Mouse (Mus musculus): ENCODE results near the gene Mrpl47. TPM values are rescaled to one million over a fixed set of nuclear protein-coding genes. Genes with fewer than 3 reads are reported as not detected.

Mrpl47 gene
- polyA plus RNA-seq, 1 experiment from 2014 or later, result 35.7 TPM

GRCm38 (mm10) chr3:32695583-32695980 lies 41.8 kb downstream of the Mrpl47 start:
- H3K4me1 ChIP-seq (ENCODE audit: control insufficient read depth, insufficient read depth, low read length), result no peaks in the 10 kb centered on the region
- no peak overlapping the region for H3K4me3 ChIP-seq (ENCODE audit: low read length)
- WGBS, result 91% methylated on average over 4 of the region's 4 CpGs
- H3K4me2 ChIP-seq (replicated peaks; ENCODE audit: low read depth, low read length), result no peak overlapping the region
- no peaks in the 10 kb centered on the region for H3K36me3 ChIP-seq (ENCODE audit: control insufficient read depth, insufficient read depth, low read length)
- H3K27ac ChIP-seq (ENCODE audit: low read depth, low read length), result no peak overlapping the region
- ATAC-seq (ENCODE audit: low FRiP score, low TSS enrichment), result no peak
- H3K27me3 ChIP-seq (ENCODE audit: control insufficient read depth, insufficient read depth, low read length), result no peaks in the 10 kb centered on the region
- no peaks in the 10 kb centered on the region for H3K9me3 ChIP-seq (ENCODE audit: control insufficient read depth, low read length)
- H3K9ac ChIP-seq (ENCODE audit: low read depth, low read length), result no peak overlapping the region

GRCm38 (mm10) chr3:32694737-32695582 lies 42.4 kb downstream of the Mrpl47 start:
- Histone ChIP-seq H3K4me3 (ENCODE audit: low read length) (no peak overlapping the region), H3K4me2 (replicated peaks; ENCODE audit: low read depth, low read length) (no peak overlapping the region)
- no peak for ATAC-seq (ENCODE audit: low FRiP score, low TSS enrichment)

GRCm38 (mm10) chr3:32694211-32694610 lies 43.2 kb downstream of the Mrpl47 start:
- no peak overlapping the region for H3K4me2 ChIP-seq (replicated peaks; ENCODE audit: low read depth, low read length)
- H3K4me3 ChIP-seq (ENCODE audit: low read length), result no peak overlapping the region
- WGBS, result 76% methylated on average over 5 of the region's 5 CpGs
- no peaks in the 10 kb centered on the region for H3K9me3 ChIP-seq (ENCODE audit: control insufficient read depth, low read length)
- H3K4me1 ChIP-seq (ENCODE audit: control insufficient read depth, insufficient read depth, low read length), result no peaks in the 10 kb centered on the region
- H3K36me3 ChIP-seq (ENCODE audit: control insufficient read depth, insufficient read depth, low read length), result no peaks in the 10 kb centered on the region
- no peak overlapping the region for H3K9ac ChIP-seq (ENCODE audit: low read depth, low read length)
- no peaks in the 10 kb centered on the region for H3K27me3 ChIP-seq (ENCODE audit: control insufficient read depth, insufficient read depth, low read length)
- H3K27ac ChIP-seq (ENCODE audit: low read depth, low read length), result no peak overlapping the region
- ATAC-seq (ENCODE audit: low FRiP score, low TSS enrichment), result no peak

More at GRCm38 (mm10) chr3:32694737-32695582, 42.4 kb downstream of the Mrpl47 start:
- no peaks in the 10 kb centered on the region for H3K36me3 ChIP-seq (ENCODE audit: control insufficient read depth, insufficient read depth, low read length)
- no peaks in the 10 kb centered on the region for H3K4me1 ChIP-seq (ENCODE audit: control insufficient read depth, insufficient read depth, low read length)
- no peaks in the 10 kb centered on the region for H3K27me3 ChIP-seq (ENCODE audit: control insufficient read depth, insufficient read depth, low read length)
- H3K9ac ChIP-seq (ENCODE audit: low read depth, low read length), result no peak overlapping the region
- no peaks in the 10 kb centered on the region for H3K9me3 ChIP-seq (ENCODE audit: control insufficient read depth, low read length)
- 56% methylated on average over 12 of the region's 12 CpGs for WGBS
- no peak overlapping the region for H3K27ac ChIP-seq (ENCODE audit: low read depth, low read length)

- Histone ChIP-seq H3K4me3 (ENCODE audit: low read length) (no peak overlapping the region), H3K4me1 (ENCODE audit: control insufficient read depth, insufficient read depth, low read length) (no peaks in the 10 kb centered on the region), H3K9me3 (ENCODE audit: control insufficient read depth, low read length) (no peaks in the 10 kb centered on the region), H3K36me3 (ENCODE audit: control insufficient read depth, insufficient read depth, low read length) (no peaks in the 10 kb centered on the region), H3K4me2 (replicated peaks; ENCODE audit: low read depth, low read length) (no peak overlapping the region), H3K27ac (ENCODE audit: low read depth, low read length) (no peak overlapping the region), H3K9ac (ENCODE audit: low read depth, low read length) (no peak overlapping the region), H3K27me3 (ENCODE audit: control insufficient read depth, insufficient read depth, low read length) (no peaks in the 10 kb centered on the region)
- WGBS, result 80% methylated on average over 5 of the region's 5 CpGs
- ATAC-seq (ENCODE audit: low FRiP score, low TSS enrichment), result no peak
These were observed 45.6 kb downstream of the Mrpl47 start for GRCm38 (mm10) chr3:32691841-32692240.

GRCm38 (mm10) chr3:32690901-32691300 lies 46.5 kb downstream of the Mrpl47 start:
- WGBS, result 76% methylated on average over 1 of the region's 1 CpGs
- no peaks in the 10 kb centered on the region for H3K9me3 ChIP-seq (ENCODE audit: control insufficient read depth, low read length)
- H3K27ac ChIP-seq (ENCODE audit: low read depth, low read length), result no peak overlapping the region
- no peaks in the 10 kb centered on the region for H3K36me3 ChIP-seq (ENCODE audit: control insufficient read depth, insufficient read depth, low read length)
- H3K9ac ChIP-seq (ENCODE audit: low read depth, low read length), result no peak overlapping the region
- no peak for ATAC-seq (ENCODE audit: low FRiP score, low TSS enrichment)
- H3K4me3 ChIP-seq (ENCODE audit: low read length), result no peak overlapping the region
- no peak overlapping the region for H3K4me2 ChIP-seq (replicated peaks; ENCODE audit: low read depth, low read length)
- H3K27me3 ChIP-seq (ENCODE audit: control insufficient read depth, insufficient read depth, low read length), result no peaks in the 10 kb centered on the region
- H3K4me1 ChIP-seq (ENCODE audit: control insufficient read depth, insufficient read depth, low read length), result no peaks in the 10 kb centered on the region

GRCm38 (mm10) chr3:32690008-32690407 lies 47.4 kb downstream of the Mrpl47 start:
- H3K9ac ChIP-seq (ENCODE audit: low read depth, low read length), result no peak overlapping the region
- H3K4me3 ChIP-seq (ENCODE audit: low read length), result no peak overlapping the region
- no peaks in the 10 kb centered on the region for H3K27me3 ChIP-seq (ENCODE audit: control insufficient read depth, insufficient read depth, low read length)
- no peak for ATAC-seq (ENCODE audit: low FRiP score, low TSS enrichment)
- no peaks in the 10 kb centered on the region for H3K4me1 ChIP-seq (ENCODE audit: control insufficient read depth, insufficient read depth, low read length)
- H3K9me3 ChIP-seq (ENCODE audit: control insufficient read depth, low read length), result no peaks in the 10 kb centered on the region
- no peak overlapping the region for H3K27ac ChIP-seq (ENCODE audit: low read depth, low read length)
- WGBS, result 85% methylated on average over 3 of the region's 3 CpGs
- H3K36me3 ChIP-seq (ENCODE audit: control insufficient read depth, insufficient read depth, low read length), result no peaks in the 10 kb centered on the region
- no peak overlapping the region for H3K4me2 ChIP-seq (replicated peaks; ENCODE audit: low read depth, low read length)

- H3K36me3 ChIP-seq (ENCODE audit: control insufficient read depth, insufficient read depth, low read length), result no peaks in the 10 kb centered on the region
- ATAC-seq (ENCODE audit: low FRiP score, low TSS enrichment), result no peak
- H3K27ac ChIP-seq (ENCODE audit: low read depth, low read length), result no peak overlapping the region
- no peak overlapping the region for H3K4me3 ChIP-seq (ENCODE audit: low read length)
- H3K4me1 ChIP-seq (ENCODE audit: control insufficient read depth, insufficient read depth, low read length), result no peaks in the 10 kb centered on the region
- H3K9ac ChIP-seq (ENCODE audit: low read depth, low read length), result no peak overlapping the region
- 88% methylated on average over 9 of the region's 9 CpGs for WGBS
- no peaks in the 10 kb centered on the region for H3K27me3 ChIP-seq (ENCODE audit: control insufficient read depth, insufficient read depth, low read length)
- no peaks in the 10 kb centered on the region for H3K9me3 ChIP-seq (ENCODE audit: control insufficient read depth, low read length)
- H3K4me2 ChIP-seq (replicated peaks; ENCODE audit: low read depth, low read length), result no peak overlapping the region
These were observed 47.8 kb downstream of the Mrpl47 start for GRCm38 (mm10) chr3:32689567-32689999.

- Histone ChIP-seq H3K4me1 (ENCODE audit: control insufficient read depth, insufficient read depth, low read length) (no peaks in the 10 kb centered on the region), H3K27ac (ENCODE audit: low read depth, low read length) (no peak overlapping the region), H3K4me3 (ENCODE audit: low read length) (no peak overlapping the region), H3K4me2 (replicated peaks; ENCODE audit: low read depth, low read length) (no peak overlapping the region), H3K9ac (ENCODE audit: low read depth, low read length) (no peak overlapping the region), H3K9me3 (ENCODE audit: control insufficient read depth, low read length) (no peaks in the 10 kb centered on the region), H3K27me3 (ENCODE audit: control insufficient read depth, insufficient read depth, low read length) (no peaks in the 10 kb centered on the region), H3K36me3 (ENCODE audit: control insufficient read depth, insufficient read depth, low read length) (no peaks in the 10 kb centered on the region)
- WGBS, result 22% methylated on average over 4 of the region's 4 CpGs
- ATAC-seq (ENCODE audit: low FRiP score, low TSS enrichment), result no peak
These were observed 50.2 kb downstream of the Mrpl47 start for GRCm38 (mm10) chr3:32687156-32687555.

GRCm38 (mm10) chr3:32686537-32686936 lies 50.9 kb downstream of the Mrpl47 start:
- no peaks in the 10 kb centered on the region for H3K9me3 ChIP-seq (ENCODE audit: control insufficient read depth, low read length)
- no peaks in the 10 kb centered on the region for H3K36me3 ChIP-seq (ENCODE audit: control insufficient read depth, insufficient read depth, low read length)
- no peak overlapping the region for H3K4me3 ChIP-seq (ENCODE audit: low read length)
- ATAC-seq (ENCODE audit: low FRiP score, low TSS enrichment), result no peak
- no peak overlapping the region for H3K9ac ChIP-seq (ENCODE audit: low read depth, low read length)
- WGBS, result 69% methylated on average over 1 of the region's 1 CpGs
- no peak overlapping the region for H3K4me2 ChIP-seq (replicated peaks; ENCODE audit: low read depth, low read length)
- H3K27ac ChIP-seq (ENCODE audit: low read depth, low read length), result no peak overlapping the region
- H3K27me3 ChIP-seq (ENCODE audit: control insufficient read depth, insufficient read depth, low read length), result no peaks in the 10 kb centered on the region
- H3K4me1 ChIP-seq (ENCODE audit: control insufficient read depth, insufficient read depth, low read length), result no peaks in the 10 kb centered on the region
